Mouse (Mus musculus): Measurements from ENCODE around the gene Lmf2.

DNA sequence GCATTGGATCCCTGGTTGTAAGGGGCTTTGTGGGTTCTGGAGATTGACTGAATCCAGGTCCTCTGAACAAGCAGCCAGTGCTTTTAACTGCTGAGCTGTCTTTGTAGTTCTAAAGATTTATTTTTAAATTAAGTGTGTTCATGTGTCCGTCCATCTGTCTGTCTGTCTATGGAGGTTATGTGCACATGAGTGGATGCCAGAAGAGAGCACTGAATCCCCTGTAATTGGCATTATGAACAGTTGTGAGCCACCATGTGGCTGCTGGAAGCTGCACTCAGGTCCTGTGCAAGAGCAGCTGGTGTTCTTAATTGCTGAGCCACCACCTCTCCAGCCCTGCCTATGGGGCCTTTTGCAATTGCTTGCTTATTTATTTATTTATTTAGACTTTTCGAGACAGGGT, 42.7 kb upstream of the Lmf2 start:
- no peak for TF ChIP-seq CTCF (IDR thresholded peaks at IDR 0.05; ENCODE audit: borderline replicate concordance, extremely low read depth, insufficient read depth, insufficient read length)
- no peak for TF ChIP-seq POLR2A (IDR thresholded peaks at IDR 0.05; ENCODE audit: borderline replicate concordance, extremely low read depth, insufficient read depth, insufficient read length, poor library complexity, severe bottlenecking)

All from brain, embryonic 14.5 days (tissue).